8 mouse cellular contexts compared by ENCODE assay signal in the genomic region with DNA sequence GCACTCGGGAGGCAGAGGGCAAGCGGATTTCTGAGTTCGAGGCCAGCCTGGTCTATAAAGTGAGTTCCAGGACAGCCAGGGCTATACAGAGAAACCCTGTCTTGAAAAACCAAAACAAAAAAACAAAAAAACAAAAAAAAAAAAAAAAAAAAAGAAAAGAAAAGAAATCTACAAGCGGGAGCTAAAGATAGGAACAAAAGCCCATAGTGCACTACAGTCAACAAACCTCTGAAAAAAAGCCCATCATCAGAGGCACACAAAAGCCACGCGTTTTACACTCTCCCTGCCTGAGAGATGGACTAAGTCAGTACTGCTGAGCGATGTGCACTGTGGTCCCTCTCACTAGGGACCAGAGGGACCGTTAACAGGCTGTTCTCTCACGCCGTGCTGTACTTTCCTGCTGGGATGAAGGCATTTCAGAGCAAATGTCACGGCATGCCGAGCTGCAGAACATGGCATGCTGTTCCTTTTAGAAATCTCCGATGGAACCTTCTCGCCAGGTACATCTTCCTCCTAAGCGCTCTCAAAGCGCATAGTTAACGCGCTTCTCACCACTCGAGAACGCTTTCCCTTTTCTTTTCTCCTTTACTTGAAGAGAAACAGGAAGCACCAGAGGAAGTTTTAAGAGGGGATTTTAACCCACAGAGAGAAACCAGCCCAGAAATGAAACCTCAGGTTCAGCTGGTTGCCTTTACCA. TPM values are rescaled to one million over a fixed set of nuclear protein-coding genes. Genes with fewer than 3 reads are reported as not detected.
DNase-seq lines count a peak whose midpoint lies in the region; ATAC-seq lines count a peak whose summit lies in the region.

No protein-coding gene starts in this region.

- no peak for DNase-seq in liver, embryonic 11.5 days (ENCODE audit: low spot score)
- no peak for DNase-seq in liver
- no peak for DNase-seq in embryonic facial prominence, embryonic 10.5 days (ENCODE audit: low spot score)
- peak; percentile 24 for DNase-seq in hindbrain, embryonic 11.5 days (ENCODE audit: low spot score)
- no peak for DNase-seq in midbrain, embryonic 10.5 days (ENCODE audit: low spot score)
- DNase-seq in adrenal gland, adult 8-10 months, result no peak
- DNase-seq in layer of hippocampus, postnatal 14 days (ENCODE audit: low spot score in 2 of 2), result no peak
- no peak for DNase-seq in frontal cortex, postnatal 36 days (ENCODE audit: low spot score in 2 of 2)

- no peak overlapping the region for H3K9ac ChIP-seq in liver, embryonic 11.5 days (ENCODE audit: low read depth, low read length)
- no peak overlapping the region for H3K9ac ChIP-seq in hindbrain, embryonic 11.5 days (ENCODE audit: low read depth, low read length)

- H3K4me2 ChIP-seq in liver, embryonic 11.5 days, result peak overlapping the region; percentile 56
- peak overlapping the region; percentile 21; the same call in 1 of the 2 replicates for H3K4me2 ChIP-seq in hindbrain, embryonic 11.5 days (replicated peaks; ENCODE audit: low read depth, low read length)

- no peaks in the 10 kb centered on the region for H3K27me3 ChIP-seq in liver, embryonic 11.5 days (replicated peaks; ENCODE audit: control insufficient read depth, insufficient read depth, low read length)
- H3K27me3 ChIP-seq in embryonic facial prominence, embryonic 10.5 days (replicated peaks; ENCODE audit: low read depth, poor library complexity, severe bottlenecking), result peaks cover 36% of the 10 kb centered on the region
- H3K27me3 ChIP-seq in hindbrain, embryonic 11.5 days (ENCODE audit: control insufficient read depth, insufficient read depth, low read length), result 0 out of 2 replicates have a peak, but pooled peaks cover 4% of the 10 kb centered on the region
- peaks cover 28% of the 10 kb centered on the region for H3K27me3 ChIP-seq in midbrain, embryonic 10.5 days (ENCODE audit: low read depth, poor library complexity, severe bottlenecking)

- no peaks in the 10 kb centered on the region for H3K9me3 ChIP-seq in liver, embryonic 11.5 days (ENCODE audit: control insufficient read depth, low read length)
- no peaks in the 10 kb centered on the region for H3K9me3 ChIP-seq in embryonic facial prominence, embryonic 10.5 days
- H3K9me3 ChIP-seq in hindbrain, embryonic 11.5 days (ENCODE audit: control insufficient read depth, low read length), result no peaks in the 10 kb centered on the region
- H3K9me3 ChIP-seq in midbrain, embryonic 10.5 days (replicated peaks), result no peaks in the 10 kb centered on the region

- 17% methylated on average over 20 of the region's 20 CpGs for WGBS in liver, embryonic 11.5 days
- WGBS in embryonic facial prominence, embryonic 10.5 days, result 20% methylated on average over 20 of the region's 20 CpGs
- WGBS in hindbrain, embryonic 11.5 days, result 15% methylated on average over 20 of the region's 20 CpGs
- 23% methylated on average over 20 of the region's 20 CpGs for WGBS in midbrain, embryonic 10.5 days

- peak overlapping the region; percentile 25 for H3K4me3 ChIP-seq in liver, embryonic 11.5 days (ENCODE audit: low read depth, low read length)
- H3K4me3 ChIP-seq in embryonic facial prominence, embryonic 10.5 days, result peak overlapping the region; percentile 33; the same call in 1 of the 2 replicates
- H3K4me3 ChIP-seq in hindbrain, embryonic 11.5 days (ENCODE audit: low read depth, low read length), result no peak overlapping the region
- H3K4me3 ChIP-seq in midbrain, embryonic 10.5 days, result peak overlapping the region; percentile 20

- no peak overlapping the region for H3K27ac ChIP-seq in liver, embryonic 11.5 days (ENCODE audit: low read depth, low read length)
- H3K27ac ChIP-seq in embryonic facial prominence, embryonic 10.5 days (replicated peaks), result no peak overlapping the region
- no peak overlapping the region for H3K27ac ChIP-seq in hindbrain, embryonic 11.5 days (ENCODE audit: low read depth, low read length)
- H3K27ac ChIP-seq in midbrain, embryonic 10.5 days (replicated peaks), result no peak overlapping the region

- ATAC-seq in liver, embryonic 11.5 days (replicated peaks; ENCODE audit: low FRiP score), result no peak
- no peak for ATAC-seq in hindbrain, embryonic 11.5 days (ENCODE audit: low FRiP score)

- no peaks in the 10 kb centered on the region for H3K36me3 ChIP-seq in liver, embryonic 11.5 days (ENCODE audit: control insufficient read depth, insufficient read depth, low read length)
- H3K36me3 ChIP-seq in embryonic facial prominence, embryonic 10.5 days (replicated peaks), result no peaks in the 10 kb centered on the region
- H3K36me3 ChIP-seq in hindbrain, embryonic 11.5 days (ENCODE audit: control insufficient read depth, insufficient read depth, low read length), result no peaks in the 10 kb centered on the region
- H3K36me3 ChIP-seq in midbrain, embryonic 10.5 days, result no peaks in the 10 kb centered on the region

- peaks cover 13% of the 10 kb centered on the region for H3K4me1 ChIP-seq in liver, embryonic 11.5 days (replicated peaks; ENCODE audit: control insufficient read depth, insufficient read depth, low read length)
- peaks cover 22% of the 10 kb centered on the region for H3K4me1 ChIP-seq in embryonic facial prominence, embryonic 10.5 days
- H3K4me1 ChIP-seq in hindbrain, embryonic 11.5 days (replicated peaks; ENCODE audit: control insufficient read depth, insufficient read depth, low read length), result 0 out of 2 replicates have a peak, but pooled peaks cover 2% of the 10 kb centered on the region
- H3K4me1 ChIP-seq in midbrain, embryonic 10.5 days, result peaks cover 14% of the 10 kb centered on the region

RNA-seq across cellular contexts. Expression of gene Lcor, which starts 40.4 kb away (rescaled TPM):
- 10.0 and 10.4 TPM in 2 replicates for polyA plus RNA-seq in liver, embryonic 11.5 days (2014; fragmentation: Nextera tagmentation; extraction: Ambion mirVana)
- 13.5 and 14.6 TPM in 2 replicates for polyA plus RNA-seq in embryonic facial prominence, embryonic 10.5 days (2016; fragmentation: Nextera tagmentation; extraction: Ambion mirVana)
- polyA plus RNA-seq in hindbrain, embryonic 11.5 days (2014; fragmentation: Nextera tagmentation; extraction: Ambion mirVana), result 33.2 and 37.0 TPM in 2 replicates
- 13.9 and 23.2 TPM in 2 replicates for polyA plus RNA-seq in midbrain, embryonic 10.5 days (2016; fragmentation: Nextera tagmentation; extraction: Ambion mirVana)
- total RNA-seq in adrenal gland, adult 8-10 months (2022), result 10 to 100 TPM; 13.9 to 26.2 (median 19.9) TPM
- total RNA-seq in layer of hippocampus, postnatal 14 days (2021), result 10 to 100 TPM; 15.8 to 16.8 TPM

RNA-seq across cellular contexts. Expression of gene Pik3ap1, which starts 57.2 kb away (rescaled TPM):
- 5.4 and 5.6 TPM in 2 replicates for polyA plus RNA-seq in liver, embryonic 11.5 days (2014; fragmentation: Nextera tagmentation; extraction: Ambion mirVana)
- 2.5 and 3.0 TPM in 2 replicates for polyA plus RNA-seq in embryonic facial prominence, embryonic 10.5 days (2016; fragmentation: Nextera tagmentation; extraction: Ambion mirVana)
- polyA plus RNA-seq in hindbrain, embryonic 11.5 days (2014; fragmentation: Nextera tagmentation; extraction: Ambion mirVana), result 1.7 TPM in 2 replicates
- 2.9 and 4.4 TPM in 2 replicates for polyA plus RNA-seq in midbrain, embryonic 10.5 days (2016; fragmentation: Nextera tagmentation; extraction: Ambion mirVana)
- total RNA-seq in adrenal gland, adult 8-10 months (2022), result 10 to 100 TPM; 15.8 to 36.6 (median 26.2) TPM
- total RNA-seq in layer of hippocampus, postnatal 14 days (2021), result 1 to 10 TPM; 1.7 to 2.2 TPM
